Mouse (Mus musculus) lung, adult 2 months (tissue): ENCODE measurements around the gene Cyren. TPM values are rescaled to one million over a fixed set of nuclear protein-coding genes. Genes with fewer than 3 reads are reported as not detected.

Experiments
- DNase-seq: peaks from one replicate; pipeline ENCODE4 v3.0.0; 2022
- H3K4me1 ChIP-seq: fragments of 200-500 bp; 2 replicates; pipeline ENCODE4 v1.6.1; 2011; ENCODE audit warnings: low read length; ENCODE audit not compliant: control insufficient read depth, insufficient read depth
- H3K4me3 ChIP-seq: fragments of 200-500 bp; replicated peaks from 2 replicates; pipeline ENCODE3; 2011; ENCODE audit warnings: low read depth, mild to moderate bottlenecking, control low read depth, low read length; ENCODE audit errors: extremely low read depth
- CTCF ChIP-seq: fragments of 200-500 bp; IDR thresholded peaks from 2 replicates; pipeline ENCODE4 v1.5.1; 2011; ENCODE audit warnings: mild to moderate bottlenecking, low read length, control low read depth; ENCODE audit not compliant: insufficient read depth
- POLR2A ChIP-seq: fragments of 200-500 bp; IDR thresholded peaks from 2 replicates; pipeline ENCODE4 v1.6.1; 2011; ENCODE audit warnings: low read depth, mild to moderate bottlenecking, control low read depth, low read length, borderline replicate concordance; ENCODE audit errors: extremely low read depth
- WGBS: fragments of 180-500 bp; shearing (Covaris S2); methylation state at CpG from one replicate; pipeline ENCODE4 v1.1.7; 2018; 5-methylcytosine and 5-hydroxymethylcytosine counted together
- polyA plus RNA-seq: library from polyadenylated mRNA; depleted of rRNA; stranded (reverse); fragments of >200 nt; gene quantifications from 2 replicates; pipeline ENCODE4 v1.2.3, GENCODE M21; 2012

Gene Cyren
- polyA plus RNA-seq, 1 experiment, result 8.5 TPM

DNA sequence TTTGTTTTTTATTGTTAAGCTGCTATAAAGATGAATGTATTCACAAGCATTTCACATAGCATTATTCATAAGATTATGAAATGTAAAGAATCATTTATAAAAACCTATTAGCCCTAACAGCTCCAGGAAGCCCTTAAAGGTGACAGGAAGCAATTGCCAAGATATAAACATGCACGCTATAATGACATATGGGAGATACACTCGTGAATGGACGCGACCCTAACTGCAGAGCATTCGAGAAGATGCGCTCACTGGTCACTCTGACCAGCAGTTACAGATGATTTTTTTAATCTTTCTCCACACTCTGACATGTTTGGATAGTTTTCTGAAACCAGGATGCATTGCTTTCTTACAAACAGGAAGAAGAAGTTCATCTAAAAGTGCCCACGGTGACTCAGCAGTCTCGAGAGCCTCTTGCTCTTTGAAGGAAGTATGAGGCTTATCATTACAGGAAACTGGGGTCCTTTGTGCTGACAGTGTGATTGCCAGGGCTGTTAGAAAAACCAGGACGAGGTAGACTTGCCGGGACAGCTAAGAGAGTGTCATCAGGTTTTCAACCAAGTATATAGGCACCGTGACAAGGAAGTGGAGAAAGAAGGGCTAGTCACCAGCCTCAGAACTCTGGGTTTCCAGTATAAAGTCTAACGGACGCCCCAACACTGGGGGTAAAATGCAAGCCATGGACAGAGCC lies 8.5 kb downstream of the Cyren start:
- Histone ChIP-seq H3K4me1 (peaks cover 59% of the 10 kb centered on the region), H3K4me3 (no peak overlapping the region)
- 20% methylated on average over 13 of the region's 13 CpGs for WGBS
- TF ChIP-seq CTCF, result no peak
- no peak for TF ChIP-seq POLR2A
- no peak for DNase-seq

DNA sequence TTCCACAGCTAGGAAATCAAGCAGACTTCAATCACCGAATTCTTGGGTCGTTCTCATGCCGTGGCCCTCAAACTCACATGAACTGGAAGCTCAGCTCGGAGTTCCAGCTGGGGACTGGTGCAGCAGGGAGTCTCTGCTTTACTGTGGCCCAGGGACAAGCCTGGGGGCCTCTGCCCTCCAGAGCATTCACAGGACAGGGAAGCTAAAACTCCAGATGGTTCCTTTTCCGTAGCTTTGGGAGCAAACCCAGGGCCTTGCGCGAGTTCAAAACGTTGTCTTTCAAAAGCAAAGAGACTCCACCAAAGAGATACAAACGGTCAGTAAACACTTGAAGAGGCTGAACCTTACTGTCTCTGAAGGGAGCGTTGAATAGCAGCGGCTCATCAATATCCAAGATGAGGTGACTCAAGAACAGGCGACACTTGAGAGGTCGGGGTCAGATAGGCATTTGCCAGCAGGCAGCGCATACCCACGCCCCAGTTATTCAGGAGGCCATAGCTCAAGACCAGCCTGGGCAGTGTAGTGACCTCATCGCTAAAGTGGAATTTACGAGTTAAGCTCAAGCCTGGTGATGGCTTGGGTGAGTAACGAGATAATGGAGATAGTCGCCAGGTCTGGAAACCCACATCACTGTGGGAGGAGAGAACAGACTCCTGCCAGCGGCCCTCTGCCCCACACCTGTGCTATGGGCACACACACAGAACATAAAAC lies 9.2 kb downstream of the Cyren start:
- H3K4me3 ChIP-seq, result no peak overlapping the region
- no peak for DNase-seq
- no peak for TF ChIP-seq CTCF
- TF ChIP-seq POLR2A, result no peak
- H3K4me1 ChIP-seq, result peaks cover 65% of the 10 kb centered on the region
- WGBS, result 50% methylated on average over 20 of the region's 20 CpGs

- WGBS, result 42% methylated on average over 10 of the region's 10 CpGs
- TF ChIP-seq POLR2A, result no peak
- no peak for TF ChIP-seq CTCF
- H3K4me1 ChIP-seq, result peaks cover 63% of the 10 kb centered on the region
- H3K4me3 ChIP-seq, result no peak overlapping the region
- DNase-seq, result no peak
Measured at GRCm38 (mm10) chr6:34867995-34868350, 9.9 kb downstream of the Cyren start.

DNA sequence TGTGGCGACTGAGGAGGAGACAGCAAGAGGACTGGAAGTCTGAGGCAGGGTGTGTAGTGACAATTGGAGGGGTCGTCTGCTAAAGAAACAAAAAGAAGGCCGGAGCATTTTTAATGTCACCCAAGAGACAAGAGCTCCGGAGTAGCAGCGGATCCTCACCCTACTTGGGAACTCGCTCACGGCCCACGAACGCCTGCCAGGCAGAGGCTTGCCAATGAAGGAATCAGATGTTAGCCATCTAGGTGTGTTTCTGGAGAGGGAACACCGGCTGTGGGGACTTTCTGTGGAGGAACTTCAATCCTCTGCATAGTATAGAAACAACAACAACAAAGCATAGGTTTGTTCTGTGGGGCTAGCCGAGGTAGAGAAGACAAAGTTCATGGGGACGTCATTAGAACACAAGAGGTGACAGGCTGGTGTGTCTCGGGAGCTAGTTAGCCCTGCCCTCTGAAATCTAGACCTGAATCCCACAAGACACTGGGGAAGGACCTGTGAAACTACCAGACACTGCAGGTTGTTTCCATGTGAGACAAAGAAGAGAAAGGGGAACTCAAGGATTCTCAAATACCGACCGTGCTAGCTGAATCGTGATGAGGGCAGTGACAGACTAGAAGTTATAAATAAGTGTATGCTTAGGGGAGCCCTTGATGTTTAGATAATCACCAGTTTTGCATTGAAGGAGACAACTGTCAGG lies 10.4 kb downstream of the Cyren start:
- WGBS, result 63% methylated on average over 16 of the region's 16 CpGs
- Histone ChIP-seq H3K4me3 (peak overlapping the region; percentile 11), H3K4me1 (peaks cover 58% of the 10 kb centered on the region)
- TF ChIP-seq POLR2A (no peak), CTCF (no peak)
- no peak for DNase-seq

DNA sequence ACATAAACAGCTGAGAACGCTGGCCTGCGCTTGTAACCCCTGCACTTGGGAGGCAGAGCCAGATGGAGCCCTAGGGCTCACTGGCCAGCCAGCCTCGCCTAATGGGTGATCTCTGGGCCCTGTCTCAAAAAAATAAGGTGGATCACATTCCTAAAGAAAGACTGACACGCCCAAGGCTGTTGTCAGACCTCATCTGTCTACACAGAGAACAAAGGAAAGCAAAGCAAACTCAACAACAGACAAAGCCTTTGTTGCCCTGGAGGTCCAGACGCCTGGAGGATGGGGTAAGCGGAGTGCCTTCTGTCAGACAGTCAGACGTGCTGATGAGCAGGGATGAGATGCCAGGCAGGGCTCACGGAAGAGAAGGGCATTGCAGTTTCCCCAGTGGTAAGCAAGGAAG lies 11.1 kb downstream of the Cyren start:
- peak overlapping the region; percentile 9 for H3K4me3 ChIP-seq
- TF ChIP-seq CTCF (no peak), POLR2A (peak; percentile 46; the same call in 1 of the 2 replicates)
- 38% methylated on average over 8 of the region's 8 CpGs for WGBS
- peaks cover 56% of the 10 kb centered on the region for H3K4me1 ChIP-seq
- no peak for DNase-seq

DNA sequence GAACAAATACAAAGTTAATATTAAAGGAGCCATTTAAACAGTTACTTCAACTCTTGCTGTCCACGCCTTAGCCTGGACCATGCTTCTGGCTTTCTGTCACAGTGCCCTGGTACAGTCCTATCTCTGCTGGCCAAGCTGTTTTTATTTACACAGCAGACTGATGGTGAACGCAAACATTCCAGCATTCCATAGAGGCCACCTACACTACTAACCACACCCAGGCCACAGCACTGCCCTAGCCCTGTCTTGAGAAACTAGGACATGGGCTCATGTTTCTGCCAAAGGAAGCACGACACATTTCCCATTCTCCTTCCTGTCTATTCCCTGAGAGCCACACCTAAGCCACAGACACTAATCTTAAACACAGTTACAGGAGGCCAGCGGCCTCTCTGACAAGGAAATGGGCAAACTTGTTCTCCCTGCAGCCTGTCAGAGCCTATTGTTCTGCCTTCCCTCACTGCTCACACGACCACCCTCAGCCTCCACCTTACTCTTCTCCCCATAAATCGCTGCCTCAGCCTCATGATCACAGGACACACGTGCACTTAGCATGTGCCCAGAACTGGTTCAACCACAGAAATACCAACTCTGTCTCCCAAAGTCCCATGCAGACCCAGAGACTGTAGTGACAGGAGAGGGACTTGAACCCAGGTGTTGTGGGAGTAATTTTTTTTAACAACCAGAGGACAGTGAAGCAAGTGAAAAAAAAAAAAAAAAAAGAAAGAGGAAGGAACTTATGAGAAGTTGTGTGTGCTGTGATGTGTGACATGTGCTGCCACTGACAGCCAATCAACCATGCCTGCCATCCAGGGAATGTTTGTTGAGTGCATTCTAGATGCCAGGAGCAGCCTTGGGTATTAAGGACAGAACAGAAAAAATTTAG lies 11.9 kb downstream of the Cyren start:
- 16% methylated on average over 7 of the region's 7 CpGs for WGBS

GRCm38 (mm10) chr6:34865213-34865612 lies 12.6 kb downstream of the Cyren start:
- peak; percentile 42 for DNase-seq
- Histone ChIP-seq H3K4me1 (peaks cover 54% of the 10 kb centered on the region), H3K4me3 (peak overlapping the region; percentile 35)
- TF ChIP-seq CTCF (no peak), POLR2A (no peak)
- 13% methylated on average over 5 of the region's 5 CpGs for WGBS

More for the DNA sequence above, 11.9 kb downstream of the Cyren start:
- H3K4me3 ChIP-seq, result no peak overlapping the region
- peak; percentile 63 for DNase-seq
- H3K4me1 ChIP-seq, result peaks cover 56% of the 10 kb centered on the region
- peak; percentile 8; the same call in 1 of the 2 replicates for TF ChIP-seq POLR2A
- TF ChIP-seq CTCF, result no peak

GRCm38 (mm10) chr6:34863786-34864514 lies 13.9 kb downstream of the Cyren start:
- H3K4me3 ChIP-seq, result peak overlapping the region; percentile 60
- no peak for DNase-seq
- H3K4me1 ChIP-seq, result peaks cover 43% of the 10 kb centered on the region
- no peak for TF ChIP-seq CTCF
- TF ChIP-seq POLR2A, result no peak
- 25% methylated on average over 9 of the region's 9 CpGs for WGBS
